Mouse (Mus musculus): Measurements from ENCODE around the gene Fam126a. TPM values are rescaled to one million over a fixed set of nuclear protein-coding genes. Genes with fewer than 3 reads are reported as not detected.

Gene Fam126a
- total and polyA plus RNA-seq, 3 experiments = 9.2 to 44.1 (median 41.3) TPM

DNA sequence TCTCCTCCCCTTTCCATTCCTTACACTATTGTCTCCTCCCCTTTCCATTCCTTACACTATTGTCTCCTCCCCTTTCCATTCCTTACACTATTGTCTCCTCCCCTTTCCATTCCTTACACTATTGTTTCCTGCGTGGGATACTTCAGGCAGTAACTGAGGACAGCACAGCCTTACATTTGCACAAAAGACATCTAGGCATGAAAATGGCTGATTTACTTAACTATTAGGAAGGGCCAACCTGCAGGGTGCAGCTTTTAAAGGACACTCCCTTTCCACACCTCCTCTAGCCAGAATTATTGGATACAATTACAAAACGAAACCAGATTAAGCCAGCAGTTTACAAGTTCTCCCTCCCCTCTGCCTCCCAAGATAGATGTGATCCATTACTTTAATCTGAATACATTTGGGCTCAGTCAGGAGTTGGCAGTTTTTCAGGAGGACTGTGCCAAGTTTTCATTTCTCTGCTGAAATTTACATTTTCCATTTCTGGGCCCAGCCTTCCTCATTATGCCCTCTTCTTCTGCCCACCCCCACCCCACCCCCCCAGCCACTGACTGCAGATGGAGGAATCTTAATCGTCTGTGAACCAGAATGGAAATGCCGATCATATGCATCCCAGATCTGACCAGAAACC, 15.6 kb upstream of the Fam126a start:
- Histone ChIP-seq H3K27ac (peak overlapping the region; percentile 74; the same call in 1 of the 2 replicates), H3K9ac (ENCODE audit: low read depth, low read length) (no peak overlapping the region), H3K4me3 (no peak overlapping the region), H3K27me3 (ENCODE audit: control insufficient read depth, insufficient read depth, low read length) (no peaks in the 10 kb centered on the region), H3K4me1 (ENCODE audit: control insufficient read depth, insufficient read depth, low read length) (peaks cover 5% of the 10 kb centered on the region), H3K79me2 (replicated peaks; ENCODE audit: control insufficient read depth, insufficient read depth, low read length) (no peaks in the 10 kb centered on the region), H3K36me3 (ENCODE audit: control insufficient read depth, insufficient read depth, low read length) (peaks cover 5% of the 10 kb centered on the region; the same call in 1 of the 2 replicates)
- intact Hi-C loops (cut with DNase I) = no loop called here
- no peak for DNase-seq
- 43% methylated on average over 4 of the region's 4 CpGs for WGBS
- TF ChIP-seq POLR2A (IDR thresholded peaks at IDR 0.05; ENCODE audit: insufficient read depth, low read depth, low read length) (no peak), CTCF (IDR thresholded peaks at IDR 0.05) (no peak), EP300 (IDR thresholded peaks at IDR 0.05; ENCODE audit: insufficient read depth, low read depth, low read length) (no peak)

DNA sequence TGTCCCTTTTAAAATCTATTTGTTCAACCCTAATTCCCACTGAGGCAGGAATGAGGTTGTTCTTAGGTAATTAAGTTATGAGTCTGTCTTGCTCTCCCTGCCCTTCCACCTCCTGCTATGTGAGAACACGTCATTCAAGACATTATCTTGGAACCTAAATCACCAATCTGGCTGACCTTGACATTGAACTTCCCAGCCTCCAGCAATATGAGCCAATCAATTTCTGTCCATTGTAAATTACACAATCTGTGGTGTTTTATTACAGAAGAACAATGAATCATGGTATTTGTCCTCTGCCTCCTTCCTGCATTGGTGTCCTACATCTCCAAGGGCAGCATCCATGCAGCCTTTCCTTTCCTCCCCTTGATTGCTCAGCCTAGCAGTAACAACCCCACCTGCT, 13.9 kb upstream of the Fam126a start:
- no peak overlapping the region for H3K4me3 ChIP-seq
- intact Hi-C loops (cut with DNase I) = no loop called here
- H3K27me3 ChIP-seq (ENCODE audit: control insufficient read depth, insufficient read depth, low read length) = no peaks in the 10 kb centered on the region
- H3K79me2 ChIP-seq (replicated peaks; ENCODE audit: control insufficient read depth, insufficient read depth, low read length) = no peaks in the 10 kb centered on the region
- H3K4me1 ChIP-seq (ENCODE audit: control insufficient read depth, insufficient read depth, low read length) = peaks cover 7% of the 10 kb centered on the region
- TF ChIP-seq POLR2A (IDR thresholded peaks at IDR 0.05; ENCODE audit: insufficient read depth, low read depth, low read length) (no peak), EP300 (IDR thresholded peaks at IDR 0.05; ENCODE audit: insufficient read depth, low read depth, low read length) (no peak), CTCF (IDR thresholded peaks at IDR 0.05) (no peak)
- no peak for DNase-seq
- peaks cover 5% of the 10 kb centered on the region; the same call in 1 of the 2 replicates for H3K36me3 ChIP-seq (ENCODE audit: control insufficient read depth, insufficient read depth, low read length)
- WGBS = 48% methylated on average over 1 of the region's 1 CpGs
- no peak overlapping the region for H3K27ac ChIP-seq
- no peak overlapping the region for H3K9ac ChIP-seq (ENCODE audit: low read depth, low read length)

DNA sequence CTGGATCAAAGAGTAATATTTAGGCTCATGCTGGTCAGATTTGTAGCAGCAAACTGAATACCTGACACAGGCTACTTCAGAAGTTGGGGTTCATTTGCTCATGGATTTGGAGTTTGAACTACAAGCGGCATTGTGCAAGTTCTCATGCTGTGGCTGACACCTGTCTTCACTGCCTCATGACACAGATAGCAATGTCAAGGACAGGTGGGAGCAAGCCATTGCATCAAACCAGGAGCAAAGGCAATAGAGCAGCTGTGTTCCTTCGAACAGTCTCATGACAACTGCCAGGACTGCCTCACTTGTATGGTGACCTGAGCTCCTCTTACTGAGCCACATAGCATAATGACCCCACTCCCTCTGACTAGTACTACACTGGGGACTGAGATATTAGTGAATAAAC, 12.9 kb upstream of the Fam126a start:
- H3K9ac ChIP-seq (ENCODE audit: low read depth, low read length) = no peak overlapping the region
- H3K36me3 ChIP-seq (ENCODE audit: control insufficient read depth, insufficient read depth, low read length) = peaks cover 5% of the 10 kb centered on the region; the same call in 1 of the 2 replicates
- TF ChIP-seq POLR2A (IDR thresholded peaks at IDR 0.05; ENCODE audit: insufficient read depth, low read depth, low read length) (no peak), CTCF (IDR thresholded peaks at IDR 0.05) (no peak), EP300 (IDR thresholded peaks at IDR 0.05; ENCODE audit: insufficient read depth, low read depth, low read length) (no peak)
- 95% methylated on average over 2 of the region's 2 CpGs for WGBS
- no peaks in the 10 kb centered on the region for H3K79me2 ChIP-seq (replicated peaks; ENCODE audit: control insufficient read depth, insufficient read depth, low read length)
- peaks cover 10% of the 10 kb centered on the region for H3K4me1 ChIP-seq (ENCODE audit: control insufficient read depth, insufficient read depth, low read length)
- no peak overlapping the region for H3K4me3 ChIP-seq
- no peaks in the 10 kb centered on the region for H3K27me3 ChIP-seq (ENCODE audit: control insufficient read depth, insufficient read depth, low read length)
- intact Hi-C loops (cut with DNase I) = no loop called here
- H3K27ac ChIP-seq = no peak overlapping the region
- no peak for DNase-seq

DNA sequence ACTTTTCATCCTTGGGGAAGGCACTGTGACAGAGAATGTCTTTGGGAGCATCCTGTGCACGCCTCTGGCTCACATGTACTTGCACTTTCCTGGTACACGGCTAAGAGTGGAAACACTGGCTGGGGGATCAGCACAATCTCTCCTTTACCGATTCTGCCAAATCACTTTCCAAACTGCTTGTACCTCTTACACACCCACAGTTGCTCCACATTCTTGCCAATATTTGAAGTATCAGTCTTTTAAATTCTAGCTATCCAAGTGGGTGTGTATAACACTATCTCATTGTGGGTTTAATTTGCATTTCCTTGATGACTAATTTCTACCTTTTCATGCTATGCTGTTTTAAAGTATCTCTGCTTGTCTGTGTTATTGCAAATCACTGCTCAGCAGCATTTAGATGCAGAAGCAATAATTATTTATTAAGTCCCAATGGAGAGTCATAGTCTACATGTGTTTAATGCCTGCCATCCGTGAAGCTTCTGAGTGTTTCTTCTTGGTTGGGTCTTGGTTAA, 10.9 kb upstream of the Fam126a start:
- no peak overlapping the region for H3K4me3 ChIP-seq
- no peaks in the 10 kb centered on the region for H3K36me3 ChIP-seq (ENCODE audit: control insufficient read depth, insufficient read depth, low read length)
- H3K4me1 ChIP-seq (ENCODE audit: control insufficient read depth, insufficient read depth, low read length) = peaks cover 7% of the 10 kb centered on the region
- no peak for DNase-seq
- no peak overlapping the region for H3K27ac ChIP-seq
- WGBS = 75% methylated on average over 4 of the region's 4 CpGs
- no peak overlapping the region for H3K9ac ChIP-seq (ENCODE audit: low read depth, low read length)
- intact Hi-C loops (cut with DNase I) = no loop called here
- H3K79me2 ChIP-seq (replicated peaks; ENCODE audit: control insufficient read depth, insufficient read depth, low read length) = no peaks in the 10 kb centered on the region
- no peaks in the 10 kb centered on the region for H3K27me3 ChIP-seq (ENCODE audit: control insufficient read depth, insufficient read depth, low read length)
- TF ChIP-seq CTCF (IDR thresholded peaks at IDR 0.05) (no peak), EP300 (IDR thresholded peaks at IDR 0.05; ENCODE audit: insufficient read depth, low read depth, low read length) (no peak), POLR2A (IDR thresholded peaks at IDR 0.05; ENCODE audit: insufficient read depth, low read depth, low read length) (no peak)

DNA sequence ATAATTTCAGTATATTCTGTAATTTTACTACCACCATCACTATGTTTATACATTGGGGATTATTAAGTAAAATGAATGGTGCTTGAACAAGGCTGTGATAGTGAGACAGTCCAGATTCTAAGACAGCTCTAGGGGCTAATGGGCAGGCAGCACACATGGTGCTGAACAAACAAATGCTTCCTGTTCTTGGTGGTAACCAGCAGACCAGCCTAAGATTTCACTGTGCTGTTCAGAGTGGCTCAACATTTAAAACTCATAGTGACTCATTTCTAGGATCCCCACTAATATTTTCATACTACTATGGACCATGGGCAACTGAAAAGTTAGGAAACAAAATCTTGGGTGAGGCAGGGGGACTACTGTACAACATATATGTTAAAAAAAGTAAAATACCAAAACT, 10.1 kb upstream of the Fam126a start:
- H3K4me1 ChIP-seq (ENCODE audit: control insufficient read depth, insufficient read depth, low read length) = peaks cover 7% of the 10 kb centered on the region
- no peak for TF ChIP-seq CTCF (IDR thresholded peaks at IDR 0.05)
- TF ChIP-seq EP300 (IDR thresholded peaks at IDR 0.05; ENCODE audit: insufficient read depth, low read depth, low read length) = no peak
- no peak for TF ChIP-seq POLR2A (IDR thresholded peaks at IDR 0.05; ENCODE audit: insufficient read depth, low read depth, low read length)
- no peak overlapping the region for H3K9ac ChIP-seq (ENCODE audit: low read depth, low read length)
- no peak overlapping the region for H3K4me3 ChIP-seq
- DNase-seq = no peak
- H3K27me3 ChIP-seq (ENCODE audit: control insufficient read depth, insufficient read depth, low read length) = no peaks in the 10 kb centered on the region
- no peaks in the 10 kb centered on the region for H3K79me2 ChIP-seq (replicated peaks; ENCODE audit: control insufficient read depth, insufficient read depth, low read length)
- H3K27ac ChIP-seq = no peak overlapping the region
- no peaks in the 10 kb centered on the region for H3K36me3 ChIP-seq (ENCODE audit: control insufficient read depth, insufficient read depth, low read length)
- intact Hi-C loops (cut with DNase I) = no loop called here

DNA sequence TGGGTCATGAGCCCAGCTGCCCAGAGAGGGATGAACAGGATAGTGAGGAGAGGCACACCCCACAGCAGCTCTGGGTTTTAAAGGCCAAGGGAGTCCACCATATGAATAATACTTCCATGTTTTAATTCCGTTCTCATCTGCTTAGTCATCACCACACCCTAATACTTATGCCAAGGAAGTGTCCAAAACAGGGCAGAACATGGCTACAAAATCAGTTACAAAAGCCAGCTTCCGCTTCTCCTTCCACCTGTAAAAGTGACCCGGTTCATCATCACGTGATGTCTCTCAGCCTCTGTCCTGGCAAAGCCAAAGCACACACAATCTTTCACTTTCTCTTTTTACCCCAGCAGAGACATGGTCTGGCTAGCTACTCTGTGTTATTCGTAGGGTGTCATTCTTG, 8.9 kb upstream of the Fam126a start:
- Histone ChIP-seq H3K27ac (peak overlapping the region; percentile 31; the same call in 1 of the 2 replicates), H3K27me3 (ENCODE audit: control insufficient read depth, insufficient read depth, low read length) (no peaks in the 10 kb centered on the region), H3K79me2 (replicated peaks; ENCODE audit: control insufficient read depth, insufficient read depth, low read length) (no peaks in the 10 kb centered on the region), H3K9ac (ENCODE audit: low read depth, low read length) (no peak overlapping the region), H3K4me3 (peak overlapping the region; percentile 12; the same call in 1 of the 2 replicates), H3K4me1 (ENCODE audit: control insufficient read depth, insufficient read depth, low read length) (peaks cover 11% of the 10 kb centered on the region), H3K36me3 (ENCODE audit: control insufficient read depth, insufficient read depth, low read length) (no peaks in the 10 kb centered on the region)
- intact Hi-C loops (cut with DNase I) = loop anchor here (5.0 kb wide), 1 partner anchor 147 kb away; no protein-coding TSS in a partner anchor
- peak; percentile 35 to 60 for DNase-seq
- TF ChIP-seq CTCF (IDR thresholded peaks at IDR 0.05) = no peak
- no peak for TF ChIP-seq POLR2A (IDR thresholded peaks at IDR 0.05; ENCODE audit: insufficient read depth, low read depth, low read length)
- TF ChIP-seq EP300 (IDR thresholded peaks at IDR 0.05; ENCODE audit: insufficient read depth, low read depth, low read length) = no peak
- WGBS = 51% methylated on average over 5 of the region's 5 CpGs

All from heart, adult 2 months (tissue).